Mouse (Mus musculus) heart, postnatal 25 days (tissue): ENCODE results near the gene Irf9. TPM values are rescaled to one million over a fixed set of nuclear protein-coding genes. Genes with fewer than 3 reads are reported as not detected.
A peak's percentile ranks its signal among the peaks of the same experiment; 100 is the strongest.

ENCODE experiments used
- DNase-seq: peaks from one replicate; pipeline ENCODE4 v3.0.0; 2022; ENCODE audit warnings: low spot score
- intact Hi-C: fragments of 180-260 bp; cut with DNase I; formaldehyde crosslinking; loops from one replicate; pipeline ENCODE4 v1.15.1; 2025
- total RNA-seq, 2 experiments: library from RNA; stranded (reverse); gene quantifications; 2 replicates each; pipeline ENCODE4 v1.2.3; 2021

The Irf9 gene
- total RNA-seq, 2 experiments from 2014 or later, result 10.1 to 11.8 TPM

- intact Hi-C loops, result no loop called here
- no peak for DNase-seq
These were observed 2.5 kb downstream of the Irf9 start for GRCm38 (mm10) chr14:55605743-55606459.

GRCm38 (mm10) chr14:55608339-55608738 is 5.0 kb downstream of the Irf9 start:
- intact Hi-C loops, result no loop called here
- DNase-seq, result no peak

GRCm38 (mm10) chr14:55613346-55613745 is 10.0 kb downstream of the Irf9 start:
- intact Hi-C loops, result no loop called here
- no peak for DNase-seq

GRCm38 (mm10) chr14:55614565-55615178 is 11.3 kb downstream of the Irf9 start:
- intact Hi-C loops, result no loop called here
- DNase-seq, result no peak

GRCm38 (mm10) chr14:55615876-55616275 is 12.5 kb downstream of the Irf9 start:
- DNase-seq, result no peak
- intact Hi-C loops, result no loop called here

- intact Hi-C loops, result no loop called here
- no peak for DNase-seq
These were observed 13.5 kb downstream of the Irf9 start for GRCm38 (mm10) chr14:55616844-55617243.

- DNase-seq, result no peak
- intact Hi-C loops, result no loop called here
These were observed 14.5 kb downstream of the Irf9 start, which contains the start of gene Rec8 for GRCm38 (mm10) chr14:55617822-55618221. Rec8 (plus strand) TSS chr14:55618037.

GRCm38 (mm10) chr14:55618486-55619195 is 15.3 kb downstream of the Irf9 start:
- no peak for DNase-seq
- intact Hi-C loops, result no loop called here

- intact Hi-C loops, result loop anchor here (2.0 to 5.0 kb wide), 2 partner anchors 115 to 129 kb away; partner anchors contain the start of gene Cideb
- no peak for DNase-seq
These were observed 24.9 kb downstream of the Irf9 start for GRCm38 (mm10) chr14:55628077-55628827.

- intact Hi-C loops, result loop anchor here (2.0 to 5.0 kb wide), 2 partner anchors 113 to 128 kb away; partner anchors contain the start of gene Cideb
- DNase-seq, result no peak
These were observed 25.9 kb downstream of the Irf9 start for GRCm38 (mm10) chr14:55629312-55629711.

- intact Hi-C loops, result loop anchor here (5.0 kb wide), 1 partner anchor 37 kb away; the partner anchor contains the start of genes Gmpr2 and Nedd8
- DNase-seq, result no peak
These were observed 31.6 kb downstream of the Irf9 start for GRCm38 (mm10) chr14:55634874-55635522.

GRCm38 (mm10) chr14:55635523-55636007 is 32.2 kb downstream of the Irf9 start, which contains the start of gene Ipo4:
Ipo4 (minus strand) TSS chr14:55635957.
- intact Hi-C loops, result loop anchor here (5.0 kb wide), 1 partner anchor 37 kb away; the partner anchor contains the start of genes Gmpr2 and Nedd8

GRCm38 (mm10) chr14:55637795-55638194 is 34.4 kb downstream of the Irf9 start, which contains the start of gene Gm49378:
Gm49378 (minus strand) TSS chr14:55637895.
- intact Hi-C loops, result loop anchor here (5.0 kb wide), 1 partner anchor 35 kb away; the partner anchor contains the start of genes Gmpr2 and Nedd8
- DNase-seq, result no peak

More at GRCm38 (mm10) chr14:55635523-55636007, 32.2 kb downstream of the Irf9 start, which contains the start of gene Ipo4:
- peak; percentile 77 for DNase-seq

- intact Hi-C loops, result no loop called here
- no peak for DNase-seq
These were observed 37.4 kb downstream of the Irf9 start for GRCm38 (mm10) chr14:55640816-55641215.

- intact Hi-C loops, result no loop called here
- DNase-seq, result no peak
These were observed 37.9 kb downstream of the Irf9 start for GRCm38 (mm10) chr14:55641291-55641690.

GRCm38 (mm10) chr14:55642679-55643059 is 39.3 kb downstream of the Irf9 start:
- no peak for DNase-seq
- intact Hi-C loops, result loop anchor here (2.0 kb wide), 1 partner anchor 18 kb away; the partner anchor contains the start of gene Mdp1

- peak; percentile 78 for DNase-seq
- intact Hi-C loops, result loop anchor here (2.0 kb wide), 1 partner anchor 18 kb away; the partner anchor contains the start of gene Mdp1
These were observed 39.9 kb downstream of the Irf9 start, which contains the start of gene Tm9sf1 for GRCm38 (mm10) chr14:55643060-55643907. Tm9sf1 (minus strand) TSS chr14:55643806.
